Mouse (Mus musculus) lung, postnatal 0 days (tissue): Measurements from ENCODE around the gene Tfe3. TPM values are rescaled to one million over a fixed set of nuclear protein-coding genes. Genes with fewer than 3 reads are reported as not detected.

Source experiments
- ATAC-seq: fragments of 200-750 bp; cut with Nextera tagmentation; 2 replicates; pipeline ENCODE4 v1.8.0; 2017; ENCODE audit warnings: moderate library complexity
- DNase-seq: peaks from one replicate; pipeline ENCODE4 v3.0.0-alpha.2; 2016; ENCODE audit warnings: low spot score
- H3K27ac ChIP-seq: fragments of 300-500 bp; sonication (generic); 2 replicates; pipeline ENCODE4 v1.5.1; 2014; ENCODE audit warnings: antibody characterized with exemption, mild to moderate bottlenecking, low read length, mixed read lengths
- H3K27me3 ChIP-seq: fragments of 300-500 bp; sonication (generic); replicated peaks from 2 replicates; pipeline ENCODE4 v1.6.1; 2014; ENCODE audit warnings: low read length, mixed read lengths; ENCODE audit not compliant: insufficient read depth
- H3K36me3 ChIP-seq: fragments of 300-500 bp; sonication (generic); 2 replicates; pipeline ENCODE4 v1.6.1; 2014; ENCODE audit warnings: low read length, mixed read lengths; ENCODE audit not compliant: insufficient read depth
- H3K4me1 ChIP-seq: fragments of 300-500 bp; sonication (generic); 2 replicates; pipeline ENCODE4 v1.6.1; 2014; ENCODE audit warnings: antibody characterized with exemption, low read depth, low read length, mixed read lengths; ENCODE audit not compliant: insufficient read depth
- H3K4me2 ChIP-seq: fragments of 300-500 bp; sonication (generic); replicated peaks from 2 replicates; pipeline ENCODE4 v1.6.1; 2014; ENCODE audit warnings: low read depth, mild to moderate bottlenecking, low read length, moderate library complexity, mixed read lengths
- H3K4me3 ChIP-seq: fragments of 300-500 bp; sonication (generic); 2 replicates; pipeline ENCODE4 v1.5.1; 2014; ENCODE audit warnings: low read depth, low read length
- H3K9ac ChIP-seq: fragments of 300-500 bp; sonication (generic); replicated peaks from 2 replicates; pipeline ENCODE4 v1.6.1; 2014; ENCODE audit warnings: low read depth, mild to moderate bottlenecking
- H3K9me3 ChIP-seq: fragments of 300-500 bp; sonication (generic); 2 replicates; pipeline ENCODE4 v1.6.1; 2016; ENCODE audit warnings: low read length, mixed read lengths
- CTCF ChIP-seq: IDR thresholded peaks from 2 replicates; pipeline ENCODE4 v1.5.1; 2016; ENCODE audit warnings: antibody characterized with exemption, mild to moderate bottlenecking
- EP300 ChIP-seq: IDR thresholded peaks from 2 replicates; pipeline ENCODE4 v1.6.1; 2016; ENCODE audit warnings: antibody characterized with exemption, mild to moderate bottlenecking, control low read depth
- WGBS: fragments of 180-500 bp; shearing (Covaris S2); extraction: QIAGEN DNeasy Blood & Tissue Kit; methylation state at CpG from one replicate; pipeline ENCODE4 v1.1.7; 2014; 5-methylcytosine and 5-hydroxymethylcytosine counted together
- polyA plus RNA-seq: library from polyadenylated mRNA; unstranded; fragments of >200 nt; fragmentation: Nextera tagmentation; extraction: Ambion mirVana; gene quantifications from 2 replicates; pipeline ENCODE4 v1.2.1, GENCODE M21; 2015

The Tfe3 gene
- polyA plus RNA-seq, 1 experiment from 2014 or later: 22.0 TPM

DNA sequence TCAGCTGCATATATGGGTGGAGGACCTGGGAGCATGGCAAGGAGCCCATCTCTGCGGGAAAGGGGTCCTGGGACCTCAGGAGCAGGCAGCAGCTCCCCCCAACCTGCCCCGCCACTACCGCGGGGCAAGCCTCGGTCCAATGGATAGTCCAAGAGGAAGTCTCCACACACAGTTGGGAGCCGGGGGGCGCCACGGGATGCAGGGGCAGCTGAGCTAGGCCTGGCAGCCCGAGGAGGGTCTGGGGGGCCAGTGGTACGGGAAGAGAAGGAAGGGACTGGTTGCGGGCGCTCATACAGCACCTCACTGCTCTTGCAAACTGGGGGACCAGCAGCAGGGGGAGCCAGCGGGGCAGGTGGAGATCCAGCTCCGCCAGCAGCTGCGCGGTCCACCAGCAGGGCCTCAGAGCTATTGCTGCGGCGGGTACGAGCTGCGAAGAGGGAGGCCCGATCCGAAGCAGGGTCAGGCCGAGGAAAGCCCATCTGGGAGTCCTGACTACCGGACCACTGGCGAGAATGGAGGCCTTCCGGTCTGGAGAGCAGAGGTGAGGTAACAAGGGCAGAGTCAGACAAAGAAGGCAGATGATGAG lies 28.7 kb upstream of the Tfe3 start:
- 26% methylated on average over 17 of the region's 26 CpGs for WGBS
- H3K4me2 ChIP-seq: no peak overlapping the region
- DNase-seq: peak; percentile 64

DNA sequence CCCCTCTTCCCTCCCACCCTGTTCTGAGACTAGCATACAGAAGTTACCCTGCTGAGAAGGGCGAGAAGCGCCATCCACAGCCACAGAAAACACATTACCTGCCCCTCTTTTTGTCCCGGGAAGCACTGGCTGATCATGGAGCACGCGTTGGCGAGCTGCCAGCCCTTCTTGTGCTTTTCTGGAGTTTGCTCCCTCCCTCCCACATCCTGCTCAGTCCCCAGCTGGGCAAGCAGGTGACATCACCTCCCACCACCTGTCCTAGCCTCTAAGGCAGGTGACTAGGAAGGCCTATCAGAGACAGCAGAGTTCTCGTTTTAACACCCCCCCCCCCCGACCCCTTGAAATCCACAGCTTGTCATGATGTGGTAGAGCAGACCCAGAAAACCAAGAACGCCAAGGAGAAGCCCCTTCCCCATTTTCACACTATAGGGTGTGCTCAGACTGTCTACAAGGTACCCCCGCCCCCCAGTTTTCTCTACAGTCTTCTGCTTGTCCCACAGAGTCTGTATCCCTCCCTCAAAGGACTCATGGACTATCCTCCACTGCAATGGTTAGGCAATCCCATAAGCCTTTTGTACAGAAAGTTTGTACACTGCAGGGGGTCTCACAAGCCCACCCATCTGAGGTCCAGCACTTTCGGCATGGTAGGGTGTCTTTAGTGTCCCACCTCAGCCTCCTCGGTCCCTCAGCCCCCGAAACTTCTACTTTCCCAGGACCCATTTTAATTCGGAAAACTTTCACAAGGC lies 22.9 kb upstream of the Tfe3 start:
- Histone ChIP-seq H3K4me1 (no peaks in the 10 kb centered on the region), H3K4me3 (peak overlapping the region; percentile 35; the same call in 1 of the 2 replicates), H3K27ac (peak overlapping the region; percentile 84), H3K27me3 (no peaks in the 10 kb centered on the region), H3K9ac (no peak overlapping the region), H3K4me2 (peak overlapping the region; percentile 33), H3K36me3 (no peaks in the 10 kb centered on the region), H3K9me3 (no peaks in the 10 kb centered on the region)
- TF ChIP-seq EP300 (no peak), CTCF (no peak)
- WGBS: 53% methylated on average over 13 of the region's 14 CpGs
- DNase-seq (peak; percentile 83), ATAC-seq (peak; percentile 70)

More for the DNA sequence above, 28.7 kb upstream of the Tfe3 start:
- H3K9me3 ChIP-seq: no peaks in the 10 kb centered on the region
- H3K27ac ChIP-seq: no peak overlapping the region
- no peaks in the 10 kb centered on the region for H3K27me3 ChIP-seq
- TF ChIP-seq CTCF (peak; percentile 72), EP300 (no peak)
- peak; percentile 59 for ATAC-seq
- no peaks in the 10 kb centered on the region for H3K36me3 ChIP-seq
- no peak overlapping the region for H3K9ac ChIP-seq
- H3K4me3 ChIP-seq: no peak overlapping the region
- no peaks in the 10 kb centered on the region for H3K4me1 ChIP-seq

DNA sequence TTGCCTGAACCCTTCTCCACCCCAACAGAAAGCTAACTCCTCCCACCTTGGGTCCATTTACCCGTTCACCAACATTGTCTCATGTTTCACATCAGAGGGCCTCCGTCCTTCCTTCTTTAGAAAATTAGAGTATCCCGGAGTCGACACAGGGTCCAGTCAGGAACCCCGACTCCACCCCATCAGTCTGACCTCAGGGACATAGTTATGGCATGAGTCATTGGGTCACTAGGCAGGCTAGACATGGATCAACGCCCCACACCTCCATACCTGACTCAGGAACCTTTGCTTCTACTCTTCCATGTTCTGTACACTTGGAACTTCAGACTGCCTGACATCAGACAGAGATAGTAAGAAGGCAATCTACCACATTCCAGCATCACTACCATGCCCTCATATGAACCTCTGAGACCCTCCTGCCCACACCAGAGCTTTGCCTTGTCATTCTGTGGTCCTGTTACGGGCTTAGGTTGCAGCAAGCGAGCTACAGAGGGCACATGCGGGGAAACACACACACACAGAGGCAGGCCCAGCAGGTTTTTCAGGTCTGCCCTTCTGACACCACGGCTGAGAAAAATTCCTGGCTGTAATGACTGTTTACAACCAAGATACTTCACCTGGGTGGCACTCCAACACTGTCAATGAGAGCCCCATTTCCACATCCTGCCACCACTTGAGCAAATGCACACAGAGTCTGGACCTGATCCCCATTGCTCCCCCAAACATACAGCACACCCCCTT lies 22.1 kb upstream of the Tfe3 start:
- H3K4me1 ChIP-seq: no peaks in the 10 kb centered on the region
- peak overlapping the region; percentile 35 for H3K4me3 ChIP-seq
- H3K27ac ChIP-seq: peak overlapping the region; percentile 84
- DNase-seq (peak; percentile 82), ATAC-seq (peak; percentile 82)
- no peaks in the 10 kb centered on the region for H3K9me3 ChIP-seq
- H3K4me2 ChIP-seq: peak overlapping the region; percentile 33
- no peaks in the 10 kb centered on the region for H3K36me3 ChIP-seq
- no peak overlapping the region for H3K9ac ChIP-seq
- TF ChIP-seq EP300: peak; percentile 16; the same call in 1 of the 2 replicates
- TF ChIP-seq CTCF: no peak
- H3K27me3 ChIP-seq: no peaks in the 10 kb centered on the region
- 38% methylated on average over 10 of the region's 10 CpGs for WGBS

DNA sequence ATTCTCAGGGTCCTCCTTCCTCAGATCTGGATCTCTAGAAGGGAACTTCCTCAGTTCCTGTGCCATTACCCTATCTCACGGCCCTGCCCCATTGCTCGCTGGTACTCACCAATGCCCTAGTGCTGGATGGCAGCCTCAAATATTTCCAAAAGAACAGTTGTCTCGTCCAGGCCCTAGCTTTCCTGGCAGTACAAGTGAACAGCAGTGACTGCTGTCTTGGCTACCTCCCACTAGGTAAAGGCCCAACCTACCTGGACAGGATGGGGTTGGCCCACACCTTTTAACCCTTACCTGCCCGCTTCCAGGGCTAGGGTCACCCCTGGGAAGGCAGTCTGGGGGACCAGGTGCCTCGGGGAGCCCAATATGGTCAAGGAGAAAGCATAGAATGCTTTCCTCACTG lies 21.3 kb upstream of the Tfe3 start:
- no peaks in the 10 kb centered on the region for H3K4me1 ChIP-seq
- no peak overlapping the region for H3K9ac ChIP-seq
- H3K4me2 ChIP-seq: peak overlapping the region; percentile 27; the same call in 1 of the 2 replicates
- ATAC-seq (peak; percentile 59), DNase-seq (peak; percentile 53)
- 51% methylated on average over 5 of the region's 5 CpGs for WGBS
- H3K36me3 ChIP-seq: no peaks in the 10 kb centered on the region
- H3K27ac ChIP-seq: peak overlapping the region; percentile 84
- TF ChIP-seq CTCF: no peak
- TF ChIP-seq EP300: no peak
- no peaks in the 10 kb centered on the region for H3K9me3 ChIP-seq
- no peaks in the 10 kb centered on the region for H3K27me3 ChIP-seq
- peak overlapping the region; percentile 35 for H3K4me3 ChIP-seq

DNA sequence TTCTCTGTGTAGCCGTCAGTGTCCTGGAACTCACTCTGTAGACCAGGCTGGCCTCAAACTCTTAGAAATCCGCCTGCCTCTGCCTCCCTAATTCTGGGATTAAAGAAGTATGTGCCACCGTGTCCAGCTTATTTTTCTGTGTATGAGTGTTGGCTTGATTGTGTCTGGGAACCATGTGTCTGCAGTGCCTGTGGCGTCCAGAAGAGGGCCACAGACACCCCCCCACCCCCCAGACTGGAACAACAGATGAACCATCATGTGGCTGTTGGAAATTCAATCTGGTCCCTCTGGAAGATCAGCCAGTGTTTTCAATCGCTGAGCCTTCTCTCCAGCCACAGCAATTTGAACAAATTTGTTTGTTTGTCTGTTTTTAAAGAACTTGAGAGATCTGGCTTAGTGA lies 18.9 kb upstream of the Tfe3 start:
- Histone ChIP-seq H3K4me1 (no peaks in the 10 kb centered on the region), H3K4me2 (no peak overlapping the region), H3K4me3 (no peak overlapping the region), H3K36me3 (no peaks in the 10 kb centered on the region), H3K27ac (no peak overlapping the region), H3K27me3 (no peaks in the 10 kb centered on the region), H3K9me3 (no peaks in the 10 kb centered on the region), H3K9ac (no peak overlapping the region)
- ATAC-seq (no peak), DNase-seq (no peak)
- TF ChIP-seq CTCF (peak; percentile 48), EP300 (no peak)
- WGBS: 49% methylated on average over 5 of the region's 5 CpGs

DNA sequence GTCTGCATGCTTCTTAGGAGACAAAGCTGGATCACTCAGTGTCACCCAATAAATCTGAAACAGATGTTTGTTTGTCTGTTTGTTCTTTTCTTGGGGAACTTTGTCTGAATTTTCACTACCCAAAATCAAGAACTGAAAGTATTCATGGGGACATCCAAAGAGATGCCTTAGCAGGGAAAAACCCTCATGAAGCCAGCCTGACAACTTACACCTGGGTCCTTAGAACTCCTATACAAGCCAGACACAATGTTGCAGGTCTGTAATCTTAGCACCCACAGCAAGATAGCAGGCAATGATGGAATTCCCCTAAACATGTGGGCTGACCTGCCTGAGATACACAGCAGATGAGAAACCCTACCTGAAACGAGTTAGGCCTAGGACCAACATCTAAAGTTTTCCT lies 17.4 kb upstream of the Tfe3 start:
- WGBS: 40% methylated on average over 1 of the region's 1 CpGs
- no peak for TF ChIP-seq EP300
- no peak for TF ChIP-seq CTCF

More for the DNA sequence above, 17.4 kb upstream of the Tfe3 start:
- no peak for ATAC-seq
- no peak overlapping the region for H3K4me3 ChIP-seq
- H3K27ac ChIP-seq: no peak overlapping the region
- no peak for DNase-seq
- H3K4me1 ChIP-seq: no peaks in the 10 kb centered on the region
- H3K4me2 ChIP-seq: no peak overlapping the region
- no peak overlapping the region for H3K9ac ChIP-seq
- no peaks in the 10 kb centered on the region for H3K36me3 ChIP-seq
- no peaks in the 10 kb centered on the region for H3K27me3 ChIP-seq
- no peaks in the 10 kb centered on the region for H3K9me3 ChIP-seq
